Mouse (Mus musculus): ENCODE results near the gene Wdr93. TPM values are rescaled to one million over a fixed set of nuclear protein-coding genes. Genes with fewer than 3 reads are reported as not detected.
A peak's percentile ranks its signal among the peaks of the same experiment; 100 is the strongest.

Gene Wdr93
- 0.19 and 0.60 TPM in 2 replicates for polyA plus RNA-seq (2014; fragmentation: Nextera tagmentation; extraction: Ambion mirVana)

DNA sequence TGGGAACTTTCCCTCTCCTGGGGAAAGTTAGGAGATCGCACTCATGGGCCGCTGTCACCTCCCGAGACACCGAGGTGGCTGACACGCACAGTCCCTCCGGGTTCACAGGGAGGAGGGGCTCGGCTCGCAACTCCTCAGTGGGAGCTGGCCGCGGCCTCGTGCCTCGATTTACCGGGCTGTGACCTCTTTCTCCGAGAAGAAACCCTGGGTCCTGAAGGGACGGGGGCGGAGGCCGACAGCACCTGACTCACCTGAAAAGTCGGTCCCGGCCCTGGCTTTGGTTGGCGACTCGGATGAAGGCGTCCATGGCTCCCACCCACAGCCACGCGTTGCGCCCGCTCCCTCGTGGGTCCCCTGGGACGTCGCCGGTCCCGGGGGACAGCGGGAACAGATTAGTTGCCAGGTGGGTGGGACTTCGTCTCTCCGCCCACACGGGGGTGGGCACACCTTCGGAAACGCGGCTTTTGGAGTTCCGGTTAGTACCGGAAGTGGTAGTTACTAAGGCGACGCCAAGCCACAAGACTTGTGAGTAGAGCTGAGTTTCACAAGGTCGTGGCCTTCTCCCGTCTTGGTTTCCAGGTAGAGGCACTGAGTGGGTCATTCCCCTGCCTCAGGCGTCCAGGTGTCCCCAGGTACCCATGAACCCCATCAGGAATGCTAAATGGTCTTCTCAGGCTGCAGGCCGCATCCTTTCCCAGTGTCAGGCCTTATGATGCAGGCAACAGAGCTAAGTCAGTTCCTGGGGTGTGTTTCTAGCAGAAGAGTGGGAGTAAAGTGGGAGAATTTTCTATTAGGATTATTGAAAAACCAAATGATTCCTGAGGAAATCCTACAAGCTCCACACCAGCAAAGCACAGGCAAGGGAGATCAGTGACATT, at the start of gene Wdr93, which contains the start of gene Pex11a:
Gene Wdr93 (plus strand): TSS at position 505 of the 878 bp plus-strand sequence.
Gene Pex11a (minus strand): TSS at position 473 of the 878 bp plus-strand sequence.
- Histone ChIP-seq H3K9ac (ENCODE audit: low read depth, low read length) (peak within 1 kb of the TSS; percentile 46; the same call in 1 of the 2 replicates), H3K4me2 (replicated peaks; ENCODE audit: low read depth, low read length) (peak within 1 kb of the TSS; percentile 79), H3K27me3 (ENCODE audit: control insufficient read depth, insufficient read depth, low read length) (no peaks in the 10 kb centered on the region), H3K4me3 (ENCODE audit: low read depth, low read length) (peak within 1 kb of the TSS; percentile 50), H3K36me3 (ENCODE audit: control insufficient read depth, insufficient read depth, low read length) (no peaks in the 10 kb centered on the region), H3K27ac (ENCODE audit: low read depth, low read length) (no peak within 1 kb of the TSS), H3K4me1 (replicated peaks; ENCODE audit: control insufficient read depth, insufficient read depth, low read length) (no peaks in the 10 kb centered on the region), H3K9me3 (ENCODE audit: control insufficient read depth, low read length) (no peaks in the 10 kb centered on the region)
- DNase-seq (ENCODE audit: low spot score): peak; percentile 85
- peak; percentile 78 for ATAC-seq (ENCODE audit: low FRiP score)
- WGBS: 2% methylated on average over 46 of the region's 46 CpGs

DNA sequence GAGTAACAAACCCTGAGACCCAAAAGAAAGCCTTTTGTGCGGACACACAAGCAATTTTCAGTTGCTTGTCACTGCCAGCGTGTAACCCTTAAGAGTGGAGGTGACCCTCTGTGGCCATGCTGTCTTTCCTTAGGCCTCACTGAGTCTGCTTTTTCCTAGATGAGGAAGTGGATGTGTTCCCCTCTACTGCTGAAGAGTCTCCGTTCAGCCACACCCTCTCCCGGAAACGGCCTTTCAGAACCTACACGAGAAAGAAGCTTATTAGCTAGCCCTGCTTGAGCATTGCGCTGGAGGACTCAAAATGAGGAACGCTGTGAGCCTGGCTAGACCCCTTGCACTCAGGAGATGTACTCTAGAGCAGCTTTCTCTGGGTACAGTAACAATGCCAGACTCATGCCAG, 46.5 kb upstream of the Wdr93 start:
- no peak overlapping the region for H3K27ac ChIP-seq (ENCODE audit: low read depth, low read length)
- H3K36me3 ChIP-seq (ENCODE audit: control insufficient read depth, insufficient read depth, low read length): peaks cover 14% of the 10 kb centered on the region
- no peaks in the 10 kb centered on the region for H3K4me1 ChIP-seq (replicated peaks; ENCODE audit: control insufficient read depth, insufficient read depth, low read length)
- ATAC-seq (ENCODE audit: low FRiP score) (no peak), DNase-seq (ENCODE audit: low spot score) (no peak)
- H3K4me2 ChIP-seq (replicated peaks; ENCODE audit: low read depth, low read length): no peak overlapping the region
- 91% methylated on average over 8 of the region's 8 CpGs for WGBS
- no peak overlapping the region for H3K4me3 ChIP-seq (ENCODE audit: low read depth, low read length)
- no peak overlapping the region for H3K9ac ChIP-seq (ENCODE audit: low read depth, low read length)
- H3K27me3 ChIP-seq (ENCODE audit: control insufficient read depth, insufficient read depth, low read length): no peaks in the 10 kb centered on the region
- no peaks in the 10 kb centered on the region for H3K9me3 ChIP-seq (ENCODE audit: control insufficient read depth, low read length)

DNA sequence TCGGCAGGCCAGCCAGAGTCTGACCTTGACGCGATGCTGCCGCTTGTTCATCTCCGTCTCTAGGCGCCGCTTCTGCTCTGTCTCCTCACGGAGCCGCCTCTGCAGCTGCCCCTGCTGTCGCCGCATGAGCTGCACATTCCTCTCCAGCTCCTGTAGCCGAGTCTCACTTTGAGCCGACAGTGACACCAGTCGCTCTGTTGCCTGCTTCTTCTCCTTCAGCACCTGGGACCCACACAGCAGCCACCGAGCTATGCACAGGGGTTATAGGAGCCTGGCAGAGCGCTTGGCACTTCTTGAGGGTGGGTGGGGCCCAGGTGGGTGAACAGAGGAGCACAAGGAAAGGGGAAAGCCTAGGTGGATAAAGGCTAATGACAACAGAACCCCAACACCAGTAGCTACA, 40.2 kb upstream of the Wdr93 start:
- Histone ChIP-seq H3K36me3 (ENCODE audit: control insufficient read depth, insufficient read depth, low read length) (peaks cover 10% of the 10 kb centered on the region), H3K4me3 (ENCODE audit: low read depth, low read length) (no peak overlapping the region), H3K27me3 (ENCODE audit: control insufficient read depth, insufficient read depth, low read length) (no peaks in the 10 kb centered on the region), H3K4me1 (replicated peaks; ENCODE audit: control insufficient read depth, insufficient read depth, low read length) (no peaks in the 10 kb centered on the region), H3K4me2 (replicated peaks; ENCODE audit: low read depth, low read length) (no peak overlapping the region), H3K9me3 (ENCODE audit: control insufficient read depth, low read length) (no peaks in the 10 kb centered on the region), H3K27ac (ENCODE audit: low read depth, low read length) (no peak overlapping the region), H3K9ac (ENCODE audit: low read depth, low read length) (no peak overlapping the region)
- ATAC-seq (ENCODE audit: low FRiP score) (no peak), DNase-seq (ENCODE audit: low spot score) (no peak)
- WGBS: 81% methylated on average over 16 of the region's 16 CpGs

DNA sequence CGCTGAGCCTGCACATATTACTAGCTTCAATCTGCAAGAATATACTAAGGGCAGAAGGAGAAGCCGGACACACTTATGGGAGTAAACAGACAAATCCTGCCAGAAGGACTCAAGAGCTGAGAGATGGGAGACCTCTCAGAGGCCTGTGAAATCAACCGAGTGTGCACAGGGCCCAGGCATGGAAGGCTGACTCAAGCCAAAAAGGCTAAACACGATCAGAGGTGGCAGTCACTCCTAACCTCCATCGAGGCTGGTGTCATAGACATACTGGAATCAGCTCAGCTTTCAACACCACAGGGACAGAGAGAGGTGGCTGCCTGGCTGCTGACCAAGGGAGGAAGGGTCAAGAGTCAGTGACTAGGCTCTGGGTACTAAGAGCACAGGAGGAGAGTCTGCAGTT, 37.8 kb upstream of the Wdr93 start:
- no peak overlapping the region for H3K27ac ChIP-seq (ENCODE audit: low read depth, low read length)
- H3K9ac ChIP-seq (ENCODE audit: low read depth, low read length): no peak overlapping the region
- no peak overlapping the region for H3K4me2 ChIP-seq (replicated peaks; ENCODE audit: low read depth, low read length)
- H3K4me1 ChIP-seq (replicated peaks; ENCODE audit: control insufficient read depth, insufficient read depth, low read length): no peaks in the 10 kb centered on the region
- 85% methylated on average over 5 of the region's 5 CpGs for WGBS
- H3K27me3 ChIP-seq (ENCODE audit: control insufficient read depth, insufficient read depth, low read length): no peaks in the 10 kb centered on the region
- no peak overlapping the region for H3K4me3 ChIP-seq (ENCODE audit: low read depth, low read length)
- no peaks in the 10 kb centered on the region for H3K9me3 ChIP-seq (ENCODE audit: control insufficient read depth, low read length)
- peaks cover 2% of the 10 kb centered on the region; the same call in 1 of the 2 replicates for H3K36me3 ChIP-seq (ENCODE audit: control insufficient read depth, insufficient read depth, low read length)
- DNase-seq (ENCODE audit: low spot score) (no peak), ATAC-seq (ENCODE audit: low FRiP score) (no peak)

DNA sequence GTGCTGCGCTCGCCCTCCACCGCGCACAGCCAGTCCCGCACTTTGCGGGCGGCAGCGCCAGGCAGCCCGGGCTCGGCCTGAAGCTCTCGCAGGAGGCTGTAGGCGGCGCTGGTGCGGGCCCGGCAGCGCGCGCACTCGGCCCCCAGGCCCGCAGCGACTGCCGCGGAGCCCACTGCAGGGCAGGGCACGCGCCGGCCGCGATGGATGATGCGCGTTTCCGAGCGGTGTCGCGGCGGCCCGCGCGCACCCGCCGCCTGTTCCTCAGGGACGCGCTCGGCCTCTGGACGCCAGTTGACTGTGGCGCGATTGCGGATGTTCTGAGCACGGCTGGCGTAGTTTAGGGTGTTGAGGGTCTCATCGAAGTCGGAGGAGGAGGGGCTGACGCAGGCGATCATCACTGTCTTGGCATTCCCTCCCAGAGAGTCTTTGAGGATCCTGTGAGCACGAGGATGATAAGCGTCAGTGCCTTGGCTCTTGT, 32.8 kb upstream of the Wdr93 start:
- peak; percentile 88 for DNase-seq (ENCODE audit: low spot score)
- Histone ChIP-seq H3K27ac (ENCODE audit: low read depth, low read length) (no peak overlapping the region), H3K36me3 (ENCODE audit: control insufficient read depth, insufficient read depth, low read length) (0 out of 2 replicates have a peak, but pooled peaks cover 2% of the 10 kb centered on the region), H3K9me3 (ENCODE audit: control insufficient read depth, low read length) (no peaks in the 10 kb centered on the region), H3K9ac (ENCODE audit: low read depth, low read length) (peak overlapping the region; percentile 47), H3K4me2 (replicated peaks; ENCODE audit: low read depth, low read length) (peak overlapping the region; percentile 53), H3K4me1 (replicated peaks; ENCODE audit: control insufficient read depth, insufficient read depth, low read length) (no peaks in the 10 kb centered on the region), H3K4me3 (ENCODE audit: low read depth, low read length) (peak overlapping the region; percentile 37), H3K27me3 (ENCODE audit: control insufficient read depth, insufficient read depth, low read length) (peaks cover 2% of the 10 kb centered on the region; the same call in 1 of the 2 replicates)
- peak; percentile 87 for ATAC-seq (ENCODE audit: low FRiP score)
- 1% methylated on average over 55 of the region's 55 CpGs for WGBS

DNA sequence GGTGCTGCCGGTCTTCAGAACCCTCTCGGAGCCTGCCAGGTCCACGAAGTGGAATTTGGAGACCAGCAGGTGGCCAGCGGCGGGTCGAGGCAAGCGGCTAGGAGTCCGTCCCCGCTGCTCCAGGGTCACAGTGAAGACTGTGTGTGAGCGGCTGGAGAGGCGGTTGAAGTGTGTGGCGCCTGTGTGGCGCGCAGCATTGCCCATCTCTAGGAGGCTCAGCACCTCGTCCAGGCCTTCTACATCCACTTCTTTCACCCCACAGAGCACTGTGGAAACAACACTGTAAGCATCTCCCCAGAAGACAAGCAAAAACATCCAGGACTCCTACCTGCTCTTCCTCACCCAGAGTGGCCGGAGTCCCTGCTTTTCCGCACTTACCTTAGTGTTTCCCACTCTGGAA, 32.1 kb upstream of the Wdr93 start:
- ATAC-seq (ENCODE audit: low FRiP score) (no peak), DNase-seq (ENCODE audit: low spot score) (no peak)
- Histone ChIP-seq H3K4me1 (replicated peaks; ENCODE audit: control insufficient read depth, insufficient read depth, low read length) (no peaks in the 10 kb centered on the region), H3K27ac (ENCODE audit: low read depth, low read length) (no peak overlapping the region), H3K9ac (ENCODE audit: low read depth, low read length) (peak overlapping the region; percentile 47; the same call in 1 of the 2 replicates), H3K27me3 (ENCODE audit: control insufficient read depth, insufficient read depth, low read length) (peaks cover 2% of the 10 kb centered on the region; the same call in 1 of the 2 replicates), H3K4me3 (ENCODE audit: low read depth, low read length) (peak overlapping the region; percentile 37), H3K36me3 (ENCODE audit: control insufficient read depth, insufficient read depth, low read length) (0 out of 2 replicates have a peak, but pooled peaks cover 2% of the 10 kb centered on the region), H3K4me2 (replicated peaks; ENCODE audit: low read depth, low read length) (peak overlapping the region; percentile 53), H3K9me3 (ENCODE audit: control insufficient read depth, low read length) (no peaks in the 10 kb centered on the region)
- 28% methylated on average over 17 of the region's 17 CpGs for WGBS

DNA sequence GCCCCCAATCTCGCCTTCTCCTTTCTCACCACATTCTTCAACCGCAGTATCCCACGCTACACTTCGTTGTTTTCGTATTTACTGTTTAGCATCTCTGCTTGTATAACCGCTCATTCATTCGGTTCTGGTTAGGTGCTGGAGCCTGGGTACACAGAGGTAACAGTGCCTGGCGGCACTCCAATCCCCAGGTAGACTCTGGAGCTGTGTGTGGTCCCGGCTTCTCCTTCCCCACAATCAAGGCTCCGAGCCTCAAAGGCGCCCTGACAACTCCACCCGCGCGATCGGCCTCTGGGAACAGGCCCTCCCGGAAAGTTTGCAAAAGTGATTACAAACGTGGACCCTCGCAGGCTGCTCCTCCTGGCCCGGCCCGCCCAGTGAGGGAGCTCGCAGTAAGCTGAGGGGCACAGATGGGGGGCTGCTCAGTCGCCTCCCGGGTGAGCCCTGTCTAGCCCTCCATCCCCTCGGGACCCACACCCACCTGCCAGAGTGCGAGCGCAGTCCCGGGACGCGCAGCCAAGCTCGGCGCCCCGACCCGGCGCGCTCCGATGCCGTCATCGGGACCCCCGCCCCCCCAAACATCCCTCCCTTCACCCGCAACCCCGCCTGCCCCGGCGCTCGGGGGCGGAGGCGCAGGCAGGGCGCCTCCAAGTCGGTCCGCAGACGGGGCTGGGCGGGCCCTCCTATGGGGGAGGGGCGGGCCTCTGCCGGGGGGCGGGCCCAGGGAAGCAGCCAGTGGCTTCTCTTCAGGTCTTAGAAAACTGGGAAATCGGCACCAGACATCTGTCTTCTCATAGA, 27.6 kb upstream of the Wdr93 start, which contains the start of gene Kif7:
Gene Kif7 (minus strand): TSS at position 534 of the 795 bp plus-strand sequence.
- Histone ChIP-seq H3K4me2 (replicated peaks; ENCODE audit: low read depth, low read length) (peak within 1 kb of the TSS; percentile 89), H3K4me1 (replicated peaks; ENCODE audit: control insufficient read depth, insufficient read depth, low read length) (no peaks in the 10 kb centered on the region), H3K27ac (ENCODE audit: low read depth, low read length) (no peak within 1 kb of the TSS), H3K4me3 (ENCODE audit: low read depth, low read length) (peak within 1 kb of the TSS; percentile 73), H3K36me3 (ENCODE audit: control insufficient read depth, insufficient read depth, low read length) (no peaks in the 10 kb centered on the region), H3K9ac (ENCODE audit: low read depth, low read length) (peak within 1 kb of the TSS; percentile 37), H3K27me3 (ENCODE audit: control insufficient read depth, insufficient read depth, low read length) (peaks cover 2% of the 10 kb centered on the region; the same call in 1 of the 2 replicates), H3K9me3 (ENCODE audit: control insufficient read depth, low read length) (no peaks in the 10 kb centered on the region)
- WGBS: under 1% methylated on average over 48 of the region's 55 CpGs
- peak; percentile 90 for DNase-seq (ENCODE audit: low spot score)
- ATAC-seq (ENCODE audit: low FRiP score): peak; percentile 90

DNA sequence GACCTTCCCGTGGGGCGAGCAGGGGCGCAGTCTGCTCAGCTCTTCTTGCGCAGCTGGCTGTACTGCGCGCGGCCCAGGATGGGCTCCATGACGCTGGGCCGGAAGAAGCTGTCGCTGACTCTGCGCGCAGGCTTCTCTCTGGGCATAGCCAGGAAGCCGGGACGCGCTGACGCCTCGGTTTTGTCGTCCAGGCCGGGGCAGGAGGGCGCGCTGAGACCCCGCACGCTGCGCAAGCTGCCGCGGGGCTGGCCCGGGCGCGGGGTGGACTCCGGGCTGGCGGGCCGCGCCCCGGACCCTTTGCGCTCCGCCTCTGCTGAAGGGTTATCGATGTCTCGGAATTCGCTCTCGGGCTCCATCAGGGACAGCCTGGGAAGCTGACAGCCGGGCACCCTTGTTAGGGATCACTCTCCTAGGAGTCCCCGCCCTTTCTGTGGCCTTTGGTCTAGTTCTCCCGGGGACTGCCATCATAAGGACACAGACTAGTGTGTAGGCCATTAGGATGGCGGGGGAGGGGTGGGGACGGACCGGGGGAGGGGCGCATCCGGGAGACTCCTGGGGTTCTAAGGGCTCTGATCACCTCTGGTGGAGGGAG, 21.5 kb upstream of the Wdr93 start:
- no peak overlapping the region for H3K27ac ChIP-seq (ENCODE audit: low read depth, low read length)
- peak overlapping the region; percentile 74 for H3K4me2 ChIP-seq (replicated peaks; ENCODE audit: low read depth, low read length)
- peak overlapping the region; percentile 38 for H3K4me3 ChIP-seq (ENCODE audit: low read depth, low read length)
- ATAC-seq (ENCODE audit: low FRiP score): peak; percentile 78
- no peaks in the 10 kb centered on the region for H3K36me3 ChIP-seq (ENCODE audit: control insufficient read depth, insufficient read depth, low read length)
- under 1% methylated on average over 46 of the region's 48 CpGs for WGBS
- H3K9ac ChIP-seq (ENCODE audit: low read depth, low read length): peak overlapping the region; percentile 53
- H3K4me1 ChIP-seq (replicated peaks; ENCODE audit: control insufficient read depth, insufficient read depth, low read length): no peaks in the 10 kb centered on the region
- peaks cover 14% of the 10 kb centered on the region for H3K27me3 ChIP-seq (ENCODE audit: control insufficient read depth, insufficient read depth, low read length)
- H3K9me3 ChIP-seq (ENCODE audit: control insufficient read depth, low read length): no peaks in the 10 kb centered on the region
- DNase-seq (ENCODE audit: low spot score): peak; percentile 71
